Mouse (Mus musculus) forebrain, embryonic 10.5 days (tissue): ENCODE data around the gene Lrrc7. TPM values are rescaled to one million over a fixed set of nuclear protein-coding genes. Genes with fewer than 3 reads are reported as not detected.

Source experiments
- DNase-seq: peaks from one replicate; pipeline ENCODE4 v3.0.0-alpha.2; 2017; ENCODE audit warnings: low spot score; ENCODE audit errors: extremely low spot score
- H3K27ac ChIP-seq: fragments of 300-500 bp; sonication (generic); 2 replicates; pipeline ENCODE4 v1.5.1; 2016; ENCODE audit warnings: mild to moderate bottlenecking
- H3K27me3 ChIP-seq: fragments of 300-500 bp; sonication (generic); 2 replicates; pipeline ENCODE4 v1.6.1; 2016; ENCODE audit warnings: mild to moderate bottlenecking; ENCODE audit not compliant: poor library complexity, severe bottlenecking
- H3K36me3 ChIP-seq: fragments of 300-500 bp; sonication (generic); replicated peaks from 2 replicates; pipeline ENCODE4 v1.6.1; 2016; ENCODE audit warnings: mild to moderate bottlenecking, moderate library complexity
- H3K4me1 ChIP-seq: fragments of 300-500 bp; sonication (generic); 2 replicates; pipeline ENCODE4 v1.6.1; 2016
- H3K4me3 ChIP-seq: fragments of 300-500 bp; sonication (generic); 2 replicates; pipeline ENCODE4 v1.5.1; 2016; ENCODE audit warnings: mild to moderate bottlenecking, moderate library complexity
- H3K9me3 ChIP-seq: fragments of 300-500 bp; sonication (generic); 2 replicates; pipeline ENCODE4 v1.6.1; 2016; ENCODE audit warnings: mild to moderate bottlenecking, moderate library complexity
- WGBS: fragments of 180-500 bp; shearing (Covaris S2); methylation state at CpG from one replicate; pipeline ENCODE4 v1.1.7; 2016; 5-methylcytosine and 5-hydroxymethylcytosine counted together
- polyA plus RNA-seq: library from polyadenylated mRNA; unstranded; fragments of >200 nt; fragmentation: Nextera tagmentation; extraction: Ambion mirVana; gene quantifications from 2 replicates; pipeline ENCODE4 v1.2.1, GENCODE M21; 2016

The Lrrc7 gene
- polyA plus RNA-seq, 1 experiment from 2014 or later: 0.60 TPM

DNA sequence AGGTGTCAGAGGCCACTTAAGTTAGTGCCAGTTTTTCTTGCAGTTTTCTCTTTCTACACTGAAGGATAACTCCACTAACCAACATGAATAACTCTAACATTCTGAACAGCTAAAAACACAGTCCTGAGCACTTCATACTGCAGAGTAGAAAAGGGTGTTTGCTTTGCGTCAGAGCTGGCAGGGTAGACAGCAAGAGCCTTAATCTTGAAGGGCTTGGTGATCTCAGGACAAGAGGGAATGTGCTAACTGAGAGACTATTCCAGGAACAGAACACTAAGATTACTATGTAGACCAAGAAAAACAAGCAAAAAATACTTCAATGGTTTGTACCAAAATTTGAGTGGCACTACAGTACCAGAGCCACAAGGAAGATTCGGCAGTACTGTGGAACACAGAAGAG, 487.0 kb downstream of the Lrrc7 start:
- H3K4me3 ChIP-seq: no peak overlapping the region
- no peak for DNase-seq
- H3K27ac ChIP-seq: no peak overlapping the region
- WGBS: 92% methylated on average over 2 of the region's 2 CpGs
- H3K36me3 ChIP-seq: 0 out of 2 replicates have a peak, but pooled peaks cover 3% of the 10 kb centered on the region
- H3K4me1 ChIP-seq: no peaks in the 10 kb centered on the region
- H3K9me3 ChIP-seq: no peaks in the 10 kb centered on the region
- no peaks in the 10 kb centered on the region for H3K27me3 ChIP-seq

DNA sequence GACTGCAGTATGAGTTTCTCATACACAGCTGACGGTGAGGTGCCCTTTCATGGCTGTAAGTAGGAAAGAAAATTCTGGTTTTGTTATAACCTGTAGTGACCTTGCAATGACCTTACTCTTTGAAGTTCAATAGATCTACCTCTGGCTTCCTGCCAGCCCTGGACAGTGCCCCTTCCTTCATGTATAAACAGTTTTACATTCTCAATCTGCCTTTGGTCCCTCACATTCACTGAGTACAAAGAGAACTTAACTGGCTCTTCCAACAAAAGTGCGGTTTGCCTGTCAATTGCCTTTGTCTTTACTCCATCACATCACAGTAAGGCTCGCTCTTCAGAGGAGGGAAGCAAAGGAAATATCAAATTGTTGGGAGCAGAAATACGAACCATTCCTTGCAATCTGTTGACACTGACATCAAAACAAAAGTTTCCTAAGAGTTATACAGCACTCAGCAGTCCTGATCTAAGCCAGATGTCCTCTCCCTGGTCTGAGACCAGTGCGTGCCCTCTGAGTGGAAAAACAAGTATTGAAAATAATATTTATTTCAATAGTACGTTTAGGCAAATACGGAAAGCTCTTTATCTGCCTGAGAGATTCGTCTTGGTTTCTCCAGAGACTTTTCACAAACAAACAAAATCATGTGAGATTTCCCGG, 493.3 kb downstream of the Lrrc7 start:
- DNase-seq: no peak
- Histone ChIP-seq H3K27me3 (no peaks in the 10 kb centered on the region), H3K27ac (no peak overlapping the region), H3K4me1 (no peaks in the 10 kb centered on the region), H3K36me3 (peaks cover 36% of the 10 kb centered on the region), H3K4me3 (no peak overlapping the region), H3K9me3 (no peaks in the 10 kb centered on the region)
- 82% methylated on average over 9 of the region's 9 CpGs for WGBS

DNA sequence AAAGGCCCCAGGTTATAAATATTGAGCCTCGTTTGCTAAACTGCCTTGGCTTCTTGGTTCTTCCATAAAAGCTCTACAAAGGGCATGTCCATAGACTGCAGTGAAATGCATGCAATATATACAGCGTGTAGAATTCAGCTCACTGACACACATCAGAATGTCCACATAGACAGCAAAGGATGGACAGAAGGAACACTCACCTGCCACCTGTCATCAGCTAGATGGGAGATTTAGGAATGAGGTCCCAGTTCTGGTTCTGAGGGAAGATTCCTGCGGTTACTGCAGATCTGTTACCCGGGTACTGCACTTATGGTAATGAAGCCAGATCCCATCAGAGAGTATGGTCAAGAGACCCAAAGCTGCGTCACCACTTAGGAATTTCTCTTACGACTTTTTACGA, 494.1 kb downstream of the Lrrc7 start:
- 92% methylated on average over 7 of the region's 7 CpGs for WGBS
- no peaks in the 10 kb centered on the region for H3K27me3 ChIP-seq
- H3K9me3 ChIP-seq: no peaks in the 10 kb centered on the region
- peaks cover 40% of the 10 kb centered on the region for H3K36me3 ChIP-seq
- H3K4me3 ChIP-seq: no peak overlapping the region
- no peak overlapping the region for H3K27ac ChIP-seq
- H3K4me1 ChIP-seq: no peaks in the 10 kb centered on the region
- DNase-seq: no peak

DNA sequence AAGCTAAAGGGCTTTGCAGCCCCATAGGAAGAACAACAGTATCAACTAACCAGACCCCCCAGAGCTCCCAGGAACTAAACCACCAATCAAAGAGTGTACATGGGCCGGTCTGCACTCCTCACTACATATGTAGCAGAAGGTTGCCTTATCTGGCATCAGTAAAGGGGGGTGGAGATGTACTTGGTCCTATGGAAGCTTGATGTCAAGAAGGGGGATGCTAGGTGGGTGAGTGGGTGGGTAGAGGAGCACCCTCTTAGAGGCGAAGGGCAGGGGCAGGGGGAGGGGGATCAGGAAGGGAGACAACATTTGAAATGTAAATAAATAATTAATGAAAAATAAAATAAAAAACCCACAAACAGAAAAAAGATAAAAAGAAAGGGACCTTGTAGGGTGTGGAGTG, 496.8 kb downstream of the Lrrc7 start:
- 90% methylated on average over 2 of the region's 2 CpGs for WGBS
- Histone ChIP-seq H3K27ac (no peak overlapping the region), H3K4me3 (no peak overlapping the region), H3K27me3 (no peaks in the 10 kb centered on the region), H3K9me3 (no peaks in the 10 kb centered on the region), H3K4me1 (no peaks in the 10 kb centered on the region), H3K36me3 (peaks cover 51% of the 10 kb centered on the region)
- DNase-seq: no peak

DNA sequence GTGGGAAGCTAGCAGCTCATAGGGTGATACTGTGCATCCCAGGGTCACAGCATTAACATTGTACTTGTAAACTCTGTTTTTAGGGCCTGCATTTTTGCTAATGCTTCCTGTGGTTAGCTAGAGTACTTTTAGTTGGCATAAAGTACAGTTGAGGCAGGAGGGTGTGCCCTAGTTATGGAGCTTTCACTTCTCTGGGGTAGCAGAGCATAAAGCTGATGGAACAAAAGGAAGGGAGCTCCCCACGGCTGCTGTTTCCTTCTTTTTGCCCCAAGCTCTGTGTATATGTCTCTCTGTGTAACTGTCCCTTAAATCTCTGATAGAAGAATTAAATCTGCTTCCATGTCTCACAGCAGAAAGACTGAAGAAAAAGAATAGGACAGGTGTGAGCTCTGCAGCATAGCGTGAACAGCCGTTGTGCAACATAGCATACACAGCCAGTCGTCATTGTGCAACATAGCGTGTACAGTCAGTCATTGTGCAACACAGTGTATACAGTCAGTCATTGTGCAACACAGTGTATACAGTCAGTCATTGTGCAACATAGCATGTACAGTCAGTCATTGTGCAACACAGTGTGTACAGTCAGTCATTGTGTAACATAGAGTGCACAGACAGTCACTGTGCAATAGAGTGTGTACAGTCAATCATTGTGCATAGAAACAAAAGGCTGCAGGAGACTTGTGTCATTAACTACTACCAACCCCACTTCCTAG, 500.1 kb downstream of the Lrrc7 start:
- peaks cover 74% of the 10 kb centered on the region for H3K36me3 ChIP-seq
- 92% methylated on average over 5 of the region's 5 CpGs for WGBS

DNA sequence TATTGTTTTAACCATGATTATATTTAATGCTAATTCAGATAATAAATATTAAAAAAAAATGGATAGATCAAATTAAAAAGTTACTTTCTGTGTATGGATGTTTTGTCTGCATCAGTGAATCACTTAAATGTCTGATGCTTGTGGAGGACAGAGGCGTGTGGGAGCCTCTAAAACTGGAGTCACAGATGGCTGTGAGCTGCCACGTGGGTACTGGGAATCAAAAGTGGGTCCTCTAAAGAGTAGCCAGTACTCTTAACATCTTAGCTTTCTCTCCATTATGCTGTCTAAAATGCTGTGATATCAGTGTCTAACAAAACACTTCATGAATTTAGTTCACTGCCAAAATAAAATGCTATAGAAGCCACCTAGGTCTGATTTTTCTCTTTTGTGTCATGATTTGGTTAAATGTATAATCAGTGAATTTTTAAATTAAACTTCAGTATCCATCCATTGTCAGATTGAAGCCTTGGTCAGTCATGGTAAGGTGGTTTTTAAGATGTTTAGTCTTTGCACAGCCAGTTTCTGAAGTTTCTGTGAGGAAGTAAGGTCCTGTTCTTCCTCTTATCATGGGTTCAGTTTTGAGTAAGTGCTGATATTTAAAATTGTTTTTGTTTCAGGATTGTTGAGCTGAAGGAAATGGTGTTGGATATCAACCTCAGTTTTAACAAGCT, 501.3 kb downstream of the Lrrc7 start:
- H3K4me3 ChIP-seq: no peak overlapping the region
- WGBS: 86% methylated on average over 2 of the region's 2 CpGs
- no peaks in the 10 kb centered on the region for H3K27me3 ChIP-seq
- no peak for DNase-seq
- peaks cover 78% of the 10 kb centered on the region for H3K36me3 ChIP-seq
- H3K4me1 ChIP-seq: no peaks in the 10 kb centered on the region
- no peaks in the 10 kb centered on the region for H3K9me3 ChIP-seq
- H3K27ac ChIP-seq: no peak overlapping the region

More for the DNA sequence above, 500.1 kb downstream of the Lrrc7 start:
- Histone ChIP-seq H3K27ac (no peak overlapping the region), H3K27me3 (no peaks in the 10 kb centered on the region), H3K9me3 (no peaks in the 10 kb centered on the region), H3K4me1 (no peaks in the 10 kb centered on the region), H3K4me3 (no peak overlapping the region)
- no peak for DNase-seq

DNA sequence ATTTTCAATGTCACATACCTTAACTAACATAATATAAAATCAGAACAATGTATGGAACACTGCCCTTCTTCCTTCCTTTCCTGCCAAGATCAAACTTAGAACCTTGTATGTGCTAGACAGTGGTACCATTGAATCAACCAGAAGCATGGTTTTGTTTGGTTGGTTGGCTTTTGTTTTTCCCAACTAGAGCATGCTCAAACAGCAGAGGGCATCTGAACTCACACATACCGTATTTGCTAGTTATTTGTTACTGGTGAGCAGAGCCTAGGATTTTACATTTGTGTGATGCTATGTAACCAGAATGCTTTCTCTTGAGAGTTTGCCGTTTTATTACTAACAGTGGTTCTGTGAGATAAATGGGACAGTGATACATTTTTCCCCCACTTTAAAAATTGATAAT, 512.5 kb downstream of the Lrrc7 start:
- no peak for DNase-seq
- Histone ChIP-seq H3K4me1 (no peaks in the 10 kb centered on the region), H3K27ac (no peak overlapping the region), H3K9me3 (no peaks in the 10 kb centered on the region), H3K27me3 (no peaks in the 10 kb centered on the region), H3K4me3 (no peak overlapping the region), H3K36me3 (peaks cover 68% of the 10 kb centered on the region)
- WGBS: 86% methylated on average over 2 of the region's 2 CpGs

DNA sequence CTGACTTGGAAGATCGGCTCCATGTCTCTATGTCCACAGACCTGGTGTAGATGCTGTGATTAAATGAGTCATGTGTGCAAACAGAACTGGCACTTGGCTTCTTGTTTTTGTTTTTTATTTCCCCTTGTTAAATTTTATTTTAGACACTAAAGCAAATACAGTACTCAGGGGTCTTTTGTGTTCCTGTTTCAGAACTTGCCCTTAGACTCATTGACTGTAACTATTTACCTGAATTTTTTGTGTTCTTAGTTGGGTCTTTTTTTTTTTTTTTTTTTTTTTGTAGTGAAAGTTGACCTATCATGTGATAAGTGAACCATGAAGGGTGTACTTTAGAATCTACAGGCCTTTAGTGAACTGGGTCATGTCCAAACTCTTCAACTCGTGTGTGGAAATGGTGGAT, 521.3 kb downstream of the Lrrc7 start:
- 90% methylated on average over 2 of the region's 2 CpGs for WGBS
- no peak overlapping the region for H3K4me3 ChIP-seq

DNA sequence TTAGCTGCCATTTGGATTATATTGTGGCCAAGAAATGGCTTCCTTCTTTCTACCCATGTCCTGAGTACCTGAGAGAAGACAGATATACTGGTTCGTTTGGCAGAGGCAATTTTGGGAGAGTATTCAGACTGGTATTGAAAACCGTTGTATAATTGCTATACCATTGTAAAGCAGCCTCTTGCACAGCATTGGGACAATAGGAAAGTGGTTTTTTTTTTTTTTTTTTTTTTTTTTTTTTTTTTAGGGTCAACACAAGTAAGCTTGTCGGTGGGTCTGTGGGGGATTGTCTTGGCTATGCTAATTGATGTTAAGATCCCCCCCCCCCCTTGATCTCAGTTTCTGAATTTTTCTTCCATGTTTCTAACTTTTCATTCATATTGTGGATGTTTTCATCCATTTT, 523.9 kb downstream of the Lrrc7 start:
- peaks cover 22% of the 10 kb centered on the region for H3K4me1 ChIP-seq
- H3K27ac ChIP-seq: no peak overlapping the region
- WGBS: 94% methylated on average over 3 of the region's 3 CpGs
- no peak for DNase-seq
- H3K9me3 ChIP-seq: no peaks in the 10 kb centered on the region
- H3K4me3 ChIP-seq: peak overlapping the region; percentile 77; the same call in 1 of the 2 replicates
- no peaks in the 10 kb centered on the region for H3K27me3 ChIP-seq
- 0 out of 2 replicates have a peak, but pooled peaks cover 8% of the 10 kb centered on the region for H3K36me3 ChIP-seq

More for the DNA sequence above, 521.3 kb downstream of the Lrrc7 start:
- Histone ChIP-seq H3K36me3 (peaks cover 11% of the 10 kb centered on the region), H3K27ac (no peak overlapping the region), H3K9me3 (no peaks in the 10 kb centered on the region), H3K27me3 (no peaks in the 10 kb centered on the region), H3K4me1 (peaks cover 11% of the 10 kb centered on the region)
- no peak for DNase-seq

DNA sequence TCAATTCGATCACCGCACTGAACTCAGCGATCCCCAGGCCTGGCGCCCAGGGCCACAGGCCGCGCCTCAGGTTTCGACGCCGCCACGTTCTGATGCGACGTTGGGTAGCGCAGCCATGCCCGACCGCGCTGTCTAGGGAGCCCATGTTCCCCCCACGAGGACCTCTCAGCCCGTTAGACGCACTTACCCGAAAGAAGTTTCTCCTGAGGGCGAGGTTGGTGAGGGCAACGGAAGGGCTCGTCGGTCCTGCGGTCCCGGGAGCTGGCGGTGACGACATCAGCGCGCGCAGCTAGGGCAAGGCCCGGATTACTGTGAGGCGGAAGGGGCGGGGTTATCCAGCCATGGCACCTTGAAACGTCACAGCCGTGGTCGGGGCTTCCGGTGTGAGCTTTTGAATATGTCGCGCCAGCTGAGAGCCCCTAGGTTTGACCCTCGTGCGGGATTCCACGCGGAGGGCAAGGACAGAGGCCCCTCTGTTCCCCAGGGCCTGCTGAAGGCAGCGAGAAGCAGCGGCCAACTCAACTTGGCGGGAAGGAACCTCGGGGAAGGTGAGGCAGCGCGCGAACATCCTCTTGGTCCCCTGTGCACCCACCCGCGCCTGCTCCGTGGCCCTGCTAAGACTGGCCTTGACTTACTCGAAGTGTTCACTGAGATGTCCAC, 525.6 kb downstream of the Lrrc7 start, which contains the start of the genes Srsf11 and Lrrc40:
Gene Srsf11, minus strand, starts transcription at position 311 of the 660 bp plus-strand sequence.
Gene Lrrc40, plus strand, starts transcription at position 334 of the 660 bp plus-strand sequence.
- Histone ChIP-seq H3K36me3 (0 out of 2 replicates have a peak, but pooled peaks cover 8% of the 10 kb centered on the region), H3K27ac (peak within 1 kb of the TSS; percentile 95), H3K9me3 (no peaks in the 10 kb centered on the region), H3K4me1 (peaks cover 33% of the 10 kb centered on the region), H3K4me3 (peak within 1 kb of the TSS; percentile 77), H3K27me3 (no peaks in the 10 kb centered on the region)
- under 1% methylated on average over 55 of the region's 55 CpGs for WGBS
- peak; percentile 93 for DNase-seq

DNA sequence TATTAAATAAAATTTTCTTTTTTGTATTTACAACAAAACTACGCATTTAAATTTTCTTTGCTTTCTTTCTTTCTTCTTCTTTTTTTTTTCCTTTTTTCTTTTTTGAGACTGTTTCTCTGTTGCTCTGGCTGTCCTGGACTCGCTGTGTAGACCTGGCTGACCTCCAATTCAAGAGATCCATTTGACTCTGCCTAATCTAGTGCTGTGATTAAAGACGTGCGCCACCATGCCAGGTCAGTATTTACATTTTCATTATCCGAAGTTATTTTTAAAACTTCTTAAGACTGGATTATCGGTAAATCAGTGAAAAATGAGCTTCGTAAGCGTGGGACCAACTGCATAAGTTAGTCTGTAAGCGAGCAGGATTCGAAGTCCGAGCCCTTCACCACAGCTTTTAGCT, 526.2 kb downstream of the Lrrc7 start:
- H3K27me3 ChIP-seq: no peaks in the 10 kb centered on the region
- no peak for DNase-seq
- peak overlapping the region; percentile 77 for H3K4me3 ChIP-seq
- peaks cover 33% of the 10 kb centered on the region for H3K4me1 ChIP-seq
- H3K27ac ChIP-seq: peak overlapping the region; percentile 95
- WGBS: 3% methylated on average over 11 of the region's 11 CpGs
- no peaks in the 10 kb centered on the region for H3K9me3 ChIP-seq
- 0 out of 2 replicates have a peak, but pooled peaks cover 8% of the 10 kb centered on the region for H3K36me3 ChIP-seq
